Mouse (Mus musculus) ES-E14 (cell line): ENCODE measurements around the gene Ppm1l.
"Not testable (repeated sequence)": the region's sequence is repeated elsewhere in the genome, so short reads cannot be mapped to it uniquely, and the experiment has no call there.

Source experiments
- CHD2 ChIP-seq: IDR thresholded peaks from 2 replicates; pipeline ENCODE4 v1.6.1; 2014; ENCODE audit warnings: mild to moderate bottlenecking, low read depth, low read length, inconsistent platforms
- ZNF384 ChIP-seq: IDR thresholded peaks from 2 replicates; pipeline ENCODE4 v1.6.1; 2012; ENCODE audit warnings: low read depth, low read length, inconsistent platforms

GRCm38 (mm10) chr3:69565586-69565985, 248.9 kb downstream of the Ppm1l start:
- TF ChIP-seq ZNF384, CHD2: not testable (repeated sequence)
